Mouse (Mus musculus): Measurements from ENCODE around the gene Rap1gap2. TPM values are rescaled to one million over a fixed set of nuclear protein-coding genes. Genes with fewer than 3 reads are reported as not detected.

Rap1gap2 gene
- total and polyA plus RNA-seq, 3 experiments: 5.8 to 10.1 TPM; not detected in 1

GRCm38 (mm10) chr11:74502485-74502884 is 108.2 kb downstream of the Rap1gap2 start:
- no peaks in the 10 kb centered on the region for H3K27me3 ChIP-seq (ENCODE audit: control insufficient read depth in 1 of 2, insufficient read depth in 2 of 2, low read length in 2 of 2)
- TF ChIP-seq POLR2A (IDR thresholded peaks at IDR 0.05; ENCODE audit: control insufficient read depth in 1 of 2, insufficient read depth in 1 of 2, low read depth in 1 of 2, low read length in 2 of 2, poor library complexity in 1 of 2): no peak
- TF ChIP-seq ZC3H11A (IDR thresholded peaks at IDR 0.05; ENCODE audit: low read depth, low read length): no peak
- no peak for TF ChIP-seq NRF1 (IDR thresholded peaks at IDR 0.05; ENCODE audit: insufficient read depth, low read depth, low read length, poor library complexity, severe bottlenecking)
- TF ChIP-seq SIN3A (IDR thresholded peaks at IDR 0.05; ENCODE audit: low read length): no peak
- no peak for TF ChIP-seq POLR2AphosphoS5 (IDR thresholded peaks at IDR 0.05; ENCODE audit: borderline replicate concordance, low read depth, low read length)
- no peak for TF ChIP-seq UBTF (IDR thresholded peaks at IDR 0.05; ENCODE audit: borderline replicate concordance, insufficient read depth, low read depth, low read length)
- no peak for TF ChIP-seq KAT2A (conservative IDR thresholded peaks at IDR 0.05; ENCODE audit: low read depth, low read length)
- TF ChIP-seq RCOR1 (IDR thresholded peaks at IDR 0.05; ENCODE audit: low read depth, low read length): no peak
- TF ChIP-seq NELFE (IDR thresholded peaks at IDR 0.05; ENCODE audit: low read depth, low read length): no peak
- TF ChIP-seq TAL1 (IDR thresholded peaks at IDR 0.05; ENCODE audit: low read length): no peak
- no peak for TF ChIP-seq EP300 (IDR thresholded peaks at IDR 0.05; ENCODE audit: low read depth in 1 of 2, low read length in 2 of 2)
- no peak for TF ChIP-seq GABPA (IDR thresholded peaks at IDR 0.05; ENCODE audit: low read depth, low read length)
- no peak for TF ChIP-seq MAZ (IDR thresholded peaks at IDR 0.05; ENCODE audit: low read depth, low read length)
- no peak for TF ChIP-seq TCF12 (IDR thresholded peaks at IDR 0.05; ENCODE audit: low read depth, low read length)
- TF ChIP-seq BHLHE40 (IDR thresholded peaks at IDR 0.05; ENCODE audit: borderline replicate concordance, low read depth, low read length): no peak
- no peak for TF ChIP-seq MYB (IDR thresholded peaks at IDR 0.05; ENCODE audit: low read depth, low read length)
- no peak for TF ChIP-seq ZMIZ1 (IDR thresholded peaks at IDR 0.05; ENCODE audit: low read depth, low read length)
- TF ChIP-seq ETS1 (IDR thresholded peaks at IDR 0.05; ENCODE audit: low read depth, low read length): no peak
- no peak for TF ChIP-seq CHD2 (IDR thresholded peaks at IDR 0.05; ENCODE audit: low read length)
- TF ChIP-seq MYC (IDR thresholded peaks at IDR 0.05; ENCODE audit: low read depth, low read length): no peak
- H3K36me3 ChIP-seq (ENCODE audit: control insufficient read depth in 1 of 2, insufficient read depth in 2 of 2, low read length in 2 of 2): no peaks in the 10 kb centered on the region
- no peak overlapping the region for H3K9ac ChIP-seq (ENCODE audit: control insufficient read depth, low read depth, low read length, poor library complexity, severe bottlenecking)
- H3K9me3 ChIP-seq (replicated peaks; ENCODE audit: insufficient read depth, low read length): no peaks in the 10 kb centered on the region
- H3K79me2 ChIP-seq (ENCODE audit: control insufficient read depth, insufficient read depth, low read length, poor library complexity): no peaks in the 10 kb centered on the region
- DNase-seq (ENCODE audit: low read depth, low spot score): no peak
- H3K4me3 ChIP-seq (ENCODE audit: control insufficient read depth in 1 of 2, insufficient read depth in 1 of 2, low read depth in 2 of 2, low read length in 2 of 2): no peak overlapping the region
- H3K27ac ChIP-seq (ENCODE audit: control insufficient read depth, low read depth, low read length): no peak overlapping the region
- H3K4me1 ChIP-seq (ENCODE audit: control insufficient read depth in 1 of 2, insufficient read depth in 2 of 2, low read length in 2 of 2): peaks cover 2 to 5% of the 10 kb centered on the region in 2 experiments; a peak in 2 of 4 replicates

DNA sequence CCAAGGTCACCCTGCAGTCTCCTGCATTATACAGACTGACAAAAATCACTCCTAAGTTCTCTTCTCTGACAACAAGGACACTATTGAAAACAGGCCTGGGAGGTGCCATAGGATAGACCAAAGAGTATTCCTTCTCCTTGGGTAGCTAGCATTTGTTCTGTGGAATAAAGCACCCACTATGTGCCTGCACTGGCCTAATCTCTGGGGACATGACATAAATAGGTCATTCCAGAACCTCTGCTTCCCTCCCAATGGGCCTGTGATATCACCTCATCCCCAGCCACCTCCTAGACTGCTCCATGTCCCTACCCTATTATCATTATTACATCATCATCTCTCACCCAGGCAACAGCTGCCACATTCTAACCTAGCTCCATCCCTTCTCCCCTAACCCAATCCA is 108.7 kb downstream of the Rap1gap2 start:
- DNase-seq (ENCODE audit: low read depth, low spot score): no peak
- H3K79me2 ChIP-seq (ENCODE audit: control insufficient read depth, insufficient read depth, low read length, poor library complexity): no peaks in the 10 kb centered on the region
- H3K9me3 ChIP-seq (replicated peaks; ENCODE audit: insufficient read depth, low read length): no peaks in the 10 kb centered on the region
- H3K36me3 ChIP-seq (ENCODE audit: control insufficient read depth in 1 of 2, insufficient read depth in 2 of 2, low read length in 2 of 2): no peaks in the 10 kb centered on the region
- no peaks in the 10 kb centered on the region for H3K27me3 ChIP-seq (ENCODE audit: control insufficient read depth in 1 of 2, insufficient read depth in 2 of 2, low read length in 2 of 2)
- peaks cover 2 to 5% of the 10 kb centered on the region in 2 experiments; a peak in 2 of 4 replicates for H3K4me1 ChIP-seq (ENCODE audit: control insufficient read depth in 1 of 2, insufficient read depth in 2 of 2, low read length in 2 of 2)
- H3K4me3 ChIP-seq (ENCODE audit: control insufficient read depth in 1 of 2, insufficient read depth in 1 of 2, low read depth in 2 of 2, low read length in 2 of 2): no peak overlapping the region
- peak; percentile 71 for TF ChIP-seq ZKSCAN1 (IDR thresholded peaks at IDR 0.05; ENCODE audit: low read depth, low read length)
- TF ChIP-seq UBTF (IDR thresholded peaks at IDR 0.05; ENCODE audit: borderline replicate concordance, insufficient read depth, low read depth, low read length): no peak
- no peak overlapping the region for H3K27ac ChIP-seq (ENCODE audit: control insufficient read depth, low read depth, low read length)
- H3K9ac ChIP-seq (ENCODE audit: control insufficient read depth, low read depth, low read length, poor library complexity, severe bottlenecking): no peak overlapping the region
